Mouse (Mus musculus) limb, embryonic 14.5 days (tissue): ENCODE measurements around the gene Tmem185b. TPM values are rescaled to one million over a fixed set of nuclear protein-coding genes. Genes with fewer than 3 reads are reported as not detected.
A peak's percentile ranks its signal among the peaks of the same experiment; 100 is the strongest.

Source experiments
- ATAC-seq: fragments of 200-750 bp; cut with Nextera tagmentation; 2 replicates; pipeline ENCODE4 v1.8.0; 2017; ENCODE audit warnings: low read depth, moderate number of reproducible peaks, moderate TSS enrichment; ENCODE audit not compliant: low FRiP score
- DNase-seq: peaks from one replicate; pipeline ENCODE4 v3.0.0-alpha.2; 2015; ENCODE audit warnings: low spot score
- H3K27ac ChIP-seq: fragments of 300-500 bp; sonication (generic); replicated peaks from 2 replicates; pipeline ENCODE4 v1.5.1; 2014; ENCODE audit warnings: low read depth, mild to moderate bottlenecking, low read length, moderate library complexity, mixed read lengths
- H3K27me3 ChIP-seq: fragments of 300-500 bp; sonication (generic); 2 replicates; pipeline ENCODE4 v1.6.1; 2014; ENCODE audit warnings: low read length, mixed read lengths; ENCODE audit not compliant: control insufficient read depth, insufficient read depth
- H3K36me3 ChIP-seq: fragments of 300-500 bp; sonication (generic); 2 replicates; pipeline ENCODE4 v1.6.1; 2014; ENCODE audit warnings: mild to moderate bottlenecking, low read length, moderate library complexity, mixed read lengths; ENCODE audit not compliant: control insufficient read depth, insufficient read depth
- H3K4me1 ChIP-seq: fragments of 300-500 bp; sonication (generic); 2 replicates; pipeline ENCODE4 v1.6.1; 2014; ENCODE audit warnings: antibody characterized with exemption, low read length, mixed read lengths; ENCODE audit not compliant: control insufficient read depth, insufficient read depth
- H3K4me2 ChIP-seq: fragments of 300-500 bp; sonication (generic); replicated peaks from 2 replicates; pipeline ENCODE4 v1.6.1; 2014; ENCODE audit warnings: low read depth, mild to moderate bottlenecking, low read length, moderate library complexity; ENCODE audit not compliant: severe bottlenecking
- H3K4me3 ChIP-seq: fragments of 300-500 bp; sonication (generic); replicated peaks from 2 replicates; pipeline ENCODE4 v1.5.1; 2014; ENCODE audit warnings: low read length
- H3K9ac ChIP-seq: fragments of 300-500 bp; sonication (generic); 2 replicates; pipeline ENCODE4 v1.6.1; 2014; ENCODE audit warnings: mild to moderate bottlenecking, low read depth, low read length, moderate library complexity; ENCODE audit not compliant: severe bottlenecking
- H3K9me3 ChIP-seq: fragments of 300-500 bp; sonication (generic); 2 replicates; pipeline ENCODE4 v1.6.1; 2016; ENCODE audit warnings: low read length; ENCODE audit not compliant: control insufficient read depth
- POLR2A ChIP-seq: fragments of 200-500 bp; IDR thresholded peaks from 2 replicates; pipeline ENCODE4 v1.8.0; 2012; ENCODE audit warnings: inconsistent platforms, mild to moderate bottlenecking, moderate library complexity, borderline replicate concordance; ENCODE audit not compliant: insufficient read depth, insufficient read length; ENCODE audit errors: extremely low read depth
- WGBS: fragments of 180-500 bp; shearing (Covaris S2); extraction: QIAGEN DNeasy Blood & Tissue Kit; methylation state at CpG from one replicate; pipeline ENCODE4 v1.1.7; 2014; 5-methylcytosine and 5-hydroxymethylcytosine counted together
- polyA plus RNA-seq, 2 experiments: library from polyadenylated mRNA; depleted of rRNA in 1 of 2; stranded (reverse) in 1 of 2; unstranded in 1 of 2; fragments of >200 nt; fragmentation: Nextera tagmentation in 1 of 2; extraction: Ambion mirVana in 1 of 2; gene quantifications; 2 replicates each; pipeline versions ENCODE4 v1.2.1 to v1.2.3; 2012 to 2014

Tmem185b gene
- polyA plus RNA-seq, 2 experiments: 23.0 to 24.3 TPM

GRCm38 (mm10) chr1:119482891-119483290 lies 43.1 kb upstream of the Tmem185b start:
- WGBS: 69% methylated on average over 3 of the region's 3 CpGs
- no peak for ATAC-seq
- no peak overlapping the region for H3K4me2 ChIP-seq
- H3K36me3 ChIP-seq: peaks cover 20% of the 10 kb centered on the region
- H3K4me1 ChIP-seq: peaks cover 11% of the 10 kb centered on the region
- TF ChIP-seq POLR2A: no peak
- H3K27ac ChIP-seq: no peak overlapping the region
- H3K9me3 ChIP-seq: no peaks in the 10 kb centered on the region
- no peak for DNase-seq
- H3K9ac ChIP-seq: no peak overlapping the region
- H3K4me3 ChIP-seq: no peak overlapping the region
- H3K27me3 ChIP-seq: no peaks in the 10 kb centered on the region

- Histone ChIP-seq H3K4me3 (no peak overlapping the region), H3K4me2 (no peak overlapping the region), H3K36me3 (peaks cover 20% of the 10 kb centered on the region), H3K27ac (no peak overlapping the region), H3K9me3 (no peaks in the 10 kb centered on the region), H3K9ac (no peak overlapping the region), H3K4me1 (peaks cover 17% of the 10 kb centered on the region), H3K27me3 (no peaks in the 10 kb centered on the region)
- TF ChIP-seq POLR2A: no peak
- ATAC-seq (no peak), DNase-seq (no peak)
- WGBS: 71% methylated on average over 3 of the region's 3 CpGs
These were observed 41.5 kb upstream of the Tmem185b start for GRCm38 (mm10) chr1:119484457-119484856.

- no peaks in the 10 kb centered on the region for H3K9me3 ChIP-seq
- no peaks in the 10 kb centered on the region for H3K27me3 ChIP-seq
- H3K27ac ChIP-seq: no peak overlapping the region
- ATAC-seq (no peak), DNase-seq (no peak)
- peaks cover 15% of the 10 kb centered on the region for H3K36me3 ChIP-seq
- WGBS: 24% methylated on average over 2 of the region's 2 CpGs
- no peak overlapping the region for H3K4me3 ChIP-seq
- TF ChIP-seq POLR2A: no peak
- H3K4me2 ChIP-seq: no peak overlapping the region
- peaks cover 29% of the 10 kb centered on the region for H3K4me1 ChIP-seq
- H3K9ac ChIP-seq: no peak overlapping the region
These were observed 40.1 kb upstream of the Tmem185b start for GRCm38 (mm10) chr1:119485825-119486224.

GRCm38 (mm10) chr1:119487917-119488590 lies 37.9 kb upstream of the Tmem185b start:
- no peak overlapping the region for H3K9ac ChIP-seq
- no peak overlapping the region; the same call in 1 of the 2 replicates for H3K27ac ChIP-seq
- 17% methylated on average over 5 of the region's 10 CpGs for WGBS
- H3K4me2 ChIP-seq: peak overlapping the region; percentile 29
- no peaks in the 10 kb centered on the region for H3K36me3 ChIP-seq
- H3K27me3 ChIP-seq: no peaks in the 10 kb centered on the region
- no peaks in the 10 kb centered on the region for H3K9me3 ChIP-seq
- ATAC-seq: peak; percentile 47
- H3K4me3 ChIP-seq: no peak overlapping the region
- peaks cover 49% of the 10 kb centered on the region for H3K4me1 ChIP-seq
- DNase-seq: no peak
- no peak for TF ChIP-seq POLR2A

- no peak overlapping the region; the same call in 1 of the 2 replicates for H3K27ac ChIP-seq
- H3K4me1 ChIP-seq: peaks cover 55% of the 10 kb centered on the region
- no peaks in the 10 kb centered on the region for H3K27me3 ChIP-seq
- no peak overlapping the region for H3K4me2 ChIP-seq
- H3K9ac ChIP-seq: no peak overlapping the region
- H3K4me3 ChIP-seq: no peak overlapping the region
- no peak for ATAC-seq
- H3K36me3 ChIP-seq: no peaks in the 10 kb centered on the region
- TF ChIP-seq POLR2A: no peak
- 37% methylated on average over 7 of the region's 7 CpGs for WGBS
- no peaks in the 10 kb centered on the region for H3K9me3 ChIP-seq
- no peak for DNase-seq
These were observed 35.2 kb upstream of the Tmem185b start for GRCm38 (mm10) chr1:119490765-119491164.
